Mouse (Mus musculus) heart, adult 2 months (tissue): ENCODE measurements around the gene Itga2b.

Experiments
- CTCF ChIP-seq: fragments of 200-600 bp; IDR thresholded peaks from 2 replicates; pipeline ENCODE4 v1.8.1; 2022; ENCODE audit warnings: antibody characterized with exemption, mild to moderate bottlenecking, moderate library complexity
- POLR2A ChIP-seq: fragments of 200-500 bp; IDR thresholded peaks from 2 replicates; pipeline ENCODE4 v1.6.1; 2011; ENCODE audit warnings: mild to moderate bottlenecking, low read depth, low read length, control low read depth; ENCODE audit not compliant: insufficient read depth

GRCm38 (mm10) chr11:102496206-102496605 is 26.3 kb upstream of the Itga2b start:
- TF ChIP-seq CTCF (no peak), POLR2A (no peak)
